Mouse (Mus musculus): ENCODE measurements at regions not wholly inside any gene's neighbourhood (a gene's known extent, or its start where the extent isn't known, plus 50 kb on each side); places are given as distances from the start of the nearest gene placed in this dataset.
A peak's percentile ranks its signal among the peaks of the same experiment; 100 is the strongest.

GRCm38 (mm10) chr12:25196022-25196421 is 99.1 kb upstream of the Id2 start:
- no peak for DNase-seq (ENCODE audit: low spot score in 2 of 2)

- no peak for DNase-seq (ENCODE audit: low spot score in 2 of 2)
These were observed 95.3 kb upstream of the Id2 start for GRCm38 (mm10) chr12:25192216-25192615.

GRCm38 (mm10) chr12:25190360-25190759 is 93.4 kb upstream of the Id2 start:
- no peak for DNase-seq (ENCODE audit: low spot score in 2 of 2)

GRCm38 (mm10) chr12:25189174-25189761 is 92.3 kb upstream of the Id2 start:
- DNase-seq (ENCODE audit: low spot score in 2 of 2), result no peak

GRCm38 (mm10) chr12:25188556-25188955 is 91.6 kb upstream of the Id2 start:
- DNase-seq (ENCODE audit: low spot score in 2 of 2), result no peak

- no peak for DNase-seq (ENCODE audit: low spot score in 2 of 2)
These were observed 90.3 kb upstream of the Id2 start for GRCm38 (mm10) chr12:25187216-25187615.

- no peak for DNase-seq (ENCODE audit: low spot score in 2 of 2)
These were observed 85.7 kb upstream of the Id2 start for GRCm38 (mm10) chr12:25182680-25183079.

GRCm38 (mm10) chr12:25181317-25181716 is 84.4 kb upstream of the Id2 start:
- DNase-seq (ENCODE audit: low spot score in 2 of 2), result no peak

GRCm38 (mm10) chr12:25180861-25181260 is 83.9 kb upstream of the Id2 start:
- DNase-seq (ENCODE audit: low spot score in 2 of 2), result no peak

GRCm38 (mm10) chr12:25180289-25180688 is 83.3 kb upstream of the Id2 start:
- no peak for DNase-seq (ENCODE audit: low spot score in 2 of 2)

- DNase-seq (ENCODE audit: low spot score in 2 of 2), result no peak
These were observed 81.7 kb upstream of the Id2 start for GRCm38 (mm10) chr12:25178491-25179115.

- no peak for DNase-seq (ENCODE audit: low spot score in 2 of 2)
These were observed 80.9 kb upstream of the Id2 start for GRCm38 (mm10) chr12:25177827-25178226.

GRCm38 (mm10) chr12:25176565-25176964 is 79.6 kb upstream of the Id2 start:
- no peak for DNase-seq (ENCODE audit: low spot score in 2 of 2)

- no peak for DNase-seq (ENCODE audit: low spot score in 2 of 2)
These were observed 76.1 kb upstream of the Id2 start for GRCm38 (mm10) chr12:25173064-25173463.

GRCm38 (mm10) chr12:25172450-25172849 is 75.5 kb upstream of the Id2 start:
- DNase-seq (ENCODE audit: low spot score in 2 of 2), result no peak

- no peak for DNase-seq (ENCODE audit: low spot score in 2 of 2)
These were observed 72.7 kb upstream of the Id2 start for GRCm38 (mm10) chr12:25169611-25170010.

- DNase-seq (ENCODE audit: low spot score in 2 of 2), result no peak
These were observed 71.2 kb upstream of the Id2 start for GRCm38 (mm10) chr12:25168213-25168545.

GRCm38 (mm10) chr12:25167504-25168212 is 70.7 kb upstream of the Id2 start:
- DNase-seq (ENCODE audit: low spot score in 2 of 2), result no peak

- no peak for DNase-seq (ENCODE audit: low spot score in 2 of 2)
These were observed 69.6 kb upstream of the Id2 start for GRCm38 (mm10) chr12:25166525-25166924.

GRCm38 (mm10) chr12:25165650-25166049 is 68.7 kb upstream of the Id2 start:
- peak in 1 of 2 experiments; percentile 14 for DNase-seq (ENCODE audit: low spot score in 2 of 2)

- no peak for DNase-seq (ENCODE audit: low spot score in 2 of 2)
These were observed 67.8 kb upstream of the Id2 start for GRCm38 (mm10) chr12:25164724-25165123.

- DNase-seq (ENCODE audit: low spot score in 2 of 2), result no peak
These were observed 66.6 kb upstream of the Id2 start for GRCm38 (mm10) chr12:25163541-25163940.

GRCm38 (mm10) chr12:25162843-25163242 is 65.9 kb upstream of the Id2 start:
- no peak for DNase-seq (ENCODE audit: low spot score in 2 of 2)
